Mouse (Mus musculus) kidney, embryonic 14.5 days (tissue): ENCODE measurements at regions not wholly inside any gene's neighbourhood (a gene's known extent, or its start where the extent isn't known, plus 50 kb on each side); places are given as distances from the start of the nearest gene placed in this dataset.

Source experiments
- ATAC-seq: fragments of 200-750 bp; cut with Nextera tagmentation; 2 replicates; pipeline ENCODE4 v1.8.0; 2017; ENCODE audit warnings: moderate number of reproducible peaks, mild to moderate bottlenecking, moderate TSS enrichment, moderate library complexity; ENCODE audit not compliant: low FRiP score, low TSS enrichment
- H3K27ac ChIP-seq: fragments of 300-500 bp; sonication (generic); 2 replicates; pipeline ENCODE4 v1.5.1; 2014; ENCODE audit warnings: low read depth, mild to moderate bottlenecking, low read length, moderate library complexity, mixed read lengths
- H3K27me3 ChIP-seq: fragments of 300-500 bp; sonication (generic); 2 replicates; pipeline ENCODE4 v1.6.1; 2014; ENCODE audit warnings: mild to moderate bottlenecking, low read length; ENCODE audit not compliant: control insufficient read depth, insufficient read depth
- H3K36me3 ChIP-seq: fragments of 300-500 bp; sonication (generic); 2 replicates; pipeline ENCODE4 v1.6.1; 2014; ENCODE audit warnings: low read length, mixed read lengths; ENCODE audit not compliant: control insufficient read depth, insufficient read depth
- H3K4me1 ChIP-seq: fragments of 300-500 bp; sonication (generic); 2 replicates; pipeline ENCODE4 v1.6.1; 2014; ENCODE audit warnings: low read length, mixed read lengths; ENCODE audit not compliant: control insufficient read depth, insufficient read depth
- H3K4me2 ChIP-seq: fragments of 300-500 bp; sonication (generic); replicated peaks from 2 replicates; pipeline ENCODE4 v1.6.1; 2014; ENCODE audit warnings: low read depth, mild to moderate bottlenecking, low read length
- H3K4me3 ChIP-seq: fragments of 300-500 bp; sonication (generic); 2 replicates; pipeline ENCODE4 v1.5.1; 2014; ENCODE audit warnings: mild to moderate bottlenecking, low read length
- H3K9ac ChIP-seq: fragments of 300-500 bp; sonication (generic); 2 replicates; pipeline ENCODE4 v1.6.1; 2014; ENCODE audit warnings: low read depth, mild to moderate bottlenecking, low read length, moderate library complexity
- H3K9me3 ChIP-seq: fragments of 300-500 bp; sonication (generic); 2 replicates; pipeline ENCODE4 v1.6.1; 2016; ENCODE audit warnings: low read length; ENCODE audit not compliant: control insufficient read depth
- WGBS: fragments of 180-500 bp; shearing (Covaris S2); extraction: QIAGEN DNeasy Blood & Tissue Kit; methylation state at CpG from one replicate; pipeline ENCODE4 v1.1.7; 2014; 5-methylcytosine and 5-hydroxymethylcytosine counted together

DNA sequence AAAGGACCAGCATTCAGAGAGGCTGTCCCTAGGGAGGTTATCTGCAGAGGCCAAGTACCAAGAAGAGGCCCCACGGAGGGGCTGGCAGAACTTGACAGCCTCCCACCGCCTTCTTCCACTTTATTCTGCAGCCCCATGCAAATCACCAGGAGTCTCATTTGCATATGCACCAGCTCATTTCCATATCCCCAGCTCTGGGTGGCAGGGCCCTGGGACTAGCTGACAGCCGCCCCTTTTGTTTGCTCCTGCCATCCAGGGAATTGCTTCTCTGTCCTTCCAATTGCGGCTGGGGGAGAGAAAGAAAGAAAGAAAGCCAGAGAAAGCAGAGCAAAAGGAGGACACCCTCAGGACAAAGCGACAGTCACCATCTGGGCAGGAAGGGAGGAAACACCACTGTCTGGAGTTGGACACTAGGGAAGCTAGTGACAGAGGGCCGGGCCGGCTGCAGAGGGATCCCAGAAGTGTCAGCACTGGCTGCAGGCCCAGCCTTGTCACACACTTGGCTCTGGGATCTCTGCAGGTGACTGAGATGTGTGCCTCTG, 102.4 kb downstream of the Mn1 start:
- 21% methylated on average over 7 of the region's 7 CpGs for WGBS
- H3K4me3 ChIP-seq: no peak overlapping the region
- no peak for ATAC-seq

GRCm38 (mm10) chr5:111521866-111522265, 104.7 kb downstream of the Mn1 start:
- Histone ChIP-seq H3K4me1 (no peaks in the 10 kb centered on the region; the same call in 1 of the 2 replicates), H3K9me3 (no peaks in the 10 kb centered on the region), H3K27ac (no peak overlapping the region), H3K9ac (no peak overlapping the region), H3K36me3 (no peaks in the 10 kb centered on the region), H3K4me2 (no peak overlapping the region), H3K4me3 (no peak overlapping the region), H3K27me3 (peaks cover 3% of the 10 kb centered on the region)
- 89% methylated on average over 2 of the region's 2 CpGs for WGBS
- no peak for ATAC-seq

More for the DNA sequence above, 102.4 kb downstream of the Mn1 start:
- Histone ChIP-seq H3K27ac (no peak overlapping the region), H3K9me3 (no peaks in the 10 kb centered on the region), H3K36me3 (no peaks in the 10 kb centered on the region), H3K9ac (no peak overlapping the region), H3K4me2 (no peak overlapping the region), H3K27me3 (no peaks in the 10 kb centered on the region), H3K4me1 (no peaks in the 10 kb centered on the region; the same call in 1 of the 2 replicates)

- Histone ChIP-seq H3K27me3 (peaks cover 7% of the 10 kb centered on the region), H3K27ac (no peak overlapping the region), H3K4me3 (no peak overlapping the region), H3K36me3 (no peaks in the 10 kb centered on the region), H3K4me1 (no peaks in the 10 kb centered on the region; the same call in 1 of the 2 replicates), H3K9ac (no peak overlapping the region), H3K4me2 (no peak overlapping the region), H3K9me3 (no peaks in the 10 kb centered on the region)
- WGBS: 27% methylated on average over 7 of the region's 7 CpGs
- peak; percentile 36; the same call in 1 of the 2 replicates for ATAC-seq
These were observed 105.4 kb downstream of the Mn1 start for GRCm38 (mm10) chr5:111522586-111522985.

DNA sequence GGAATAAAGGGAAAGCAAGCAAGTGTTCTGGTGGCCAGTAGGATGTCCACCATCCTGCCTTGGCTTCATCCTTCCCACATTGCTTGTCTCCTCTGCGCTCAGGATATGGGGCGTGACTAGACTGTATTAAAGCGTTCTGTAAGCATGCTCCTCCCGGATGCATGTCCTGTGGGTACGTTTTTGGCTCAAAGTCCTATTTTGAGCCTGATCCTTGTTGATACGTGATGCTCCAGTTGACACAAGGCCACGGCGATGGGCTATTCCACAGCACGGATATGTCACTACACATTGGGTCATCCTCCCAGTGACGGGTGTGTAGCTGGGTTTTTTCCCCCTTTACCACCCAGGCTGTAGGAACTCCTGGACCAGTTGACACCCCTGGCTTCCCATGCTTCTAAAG, 110.6 kb downstream of the Mn1 start:
- H3K9me3 ChIP-seq: no peaks in the 10 kb centered on the region
- no peaks in the 10 kb centered on the region for H3K36me3 ChIP-seq
- H3K27ac ChIP-seq: no peak overlapping the region
- no peak overlapping the region for H3K4me3 ChIP-seq
- WGBS: 86% methylated on average over 10 of the region's 10 CpGs
- ATAC-seq: no peak
- no peak overlapping the region for H3K4me2 ChIP-seq
- peaks cover 31% of the 10 kb centered on the region for H3K4me1 ChIP-seq
- H3K27me3 ChIP-seq: peaks cover 21% of the 10 kb centered on the region
- H3K9ac ChIP-seq: no peak overlapping the region

DNA sequence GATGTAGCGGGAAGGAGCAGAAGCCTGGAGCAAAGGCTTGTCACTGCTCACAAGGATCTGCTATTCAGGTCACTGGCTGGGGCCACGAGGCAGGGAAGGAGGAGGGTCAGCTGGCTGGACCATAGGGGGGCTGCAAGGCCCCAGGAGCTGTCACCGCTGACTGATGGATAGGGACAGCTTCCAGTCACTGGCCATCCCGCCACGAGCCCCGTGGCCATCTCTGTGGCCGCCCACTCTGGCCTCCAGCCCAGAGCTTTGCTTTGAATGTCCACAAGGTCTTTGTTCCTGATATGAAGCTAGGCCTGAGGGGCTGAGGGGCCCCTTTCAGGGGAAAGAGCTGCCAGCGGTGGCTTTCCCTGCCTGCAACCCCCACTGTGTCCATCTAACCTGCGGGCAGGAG, 111.9 kb downstream of the Mn1 start:
- H3K27me3 ChIP-seq: peaks cover 32% of the 10 kb centered on the region
- WGBS: 19% methylated on average over 9 of the region's 9 CpGs
- H3K4me2 ChIP-seq: 0 out of 2 replicates have a peak overlapping the region, but pooled peaks have one; percentile 4
- no peaks in the 10 kb centered on the region for H3K9me3 ChIP-seq
- H3K4me1 ChIP-seq: peaks cover 31% of the 10 kb centered on the region
- no peak; the same call in 1 of the 2 replicates for ATAC-seq
- H3K4me3 ChIP-seq: no peak overlapping the region
- no peaks in the 10 kb centered on the region for H3K36me3 ChIP-seq
- H3K9ac ChIP-seq: no peak overlapping the region
- no peak overlapping the region for H3K27ac ChIP-seq

DNA sequence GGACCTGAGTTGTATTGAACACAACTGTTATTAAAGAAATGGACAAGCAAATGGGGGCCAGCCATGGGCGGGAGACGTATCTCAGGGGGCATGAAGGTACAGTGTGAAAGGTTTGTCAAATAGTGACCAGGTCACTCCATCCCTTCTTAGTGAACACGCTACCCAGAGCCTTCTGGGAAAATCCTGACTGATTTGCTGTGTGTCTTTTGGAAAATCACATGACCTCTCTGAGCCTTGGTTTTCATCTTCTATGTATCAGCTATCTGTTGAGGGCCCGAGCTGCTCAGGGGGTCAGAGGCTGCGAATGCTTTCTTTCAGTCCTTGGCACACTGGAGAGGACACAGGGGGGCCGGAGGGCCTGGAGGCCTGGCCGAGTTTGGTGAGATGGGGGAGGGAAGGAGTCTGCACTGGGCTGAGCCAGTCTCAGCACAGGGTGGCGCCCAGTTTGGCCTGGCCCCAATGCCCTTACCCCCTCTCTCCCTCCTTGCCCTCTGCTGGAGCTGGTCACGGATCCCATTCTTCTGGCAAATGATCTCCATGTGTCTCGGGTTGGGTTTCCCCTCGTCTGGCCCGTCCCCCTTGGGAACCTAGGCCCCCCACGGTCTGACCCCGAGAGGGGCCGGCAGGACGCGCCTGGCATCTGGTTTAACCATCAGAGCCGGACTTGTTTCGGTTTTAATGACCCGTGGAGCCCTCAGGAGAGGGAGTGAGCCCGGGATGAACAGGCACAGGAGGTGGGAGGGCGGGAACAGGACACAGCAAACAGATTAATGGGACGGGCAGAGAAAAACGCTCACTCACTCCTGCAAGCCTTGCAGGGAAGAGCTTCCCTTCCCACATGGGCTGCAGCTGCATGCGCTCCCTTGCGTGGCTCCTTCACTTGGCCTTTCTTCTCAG, 113.7 kb downstream of the Mn1 start:
- Histone ChIP-seq H3K27me3 (peaks cover 39% of the 10 kb centered on the region), H3K4me2 (peak overlapping the region; percentile 25), H3K36me3 (no peaks in the 10 kb centered on the region), H3K9ac (peak overlapping the region; percentile 2; the same call in 1 of the 2 replicates), H3K27ac (0 out of 2 replicates have a peak overlapping the region, but pooled peaks have one; percentile 3), H3K4me1 (peaks cover 36% of the 10 kb centered on the region), H3K9me3 (no peaks in the 10 kb centered on the region), H3K4me3 (no peak overlapping the region)
- ATAC-seq: peak; percentile 81
- 17% methylated on average over 25 of the region's 26 CpGs for WGBS

DNA sequence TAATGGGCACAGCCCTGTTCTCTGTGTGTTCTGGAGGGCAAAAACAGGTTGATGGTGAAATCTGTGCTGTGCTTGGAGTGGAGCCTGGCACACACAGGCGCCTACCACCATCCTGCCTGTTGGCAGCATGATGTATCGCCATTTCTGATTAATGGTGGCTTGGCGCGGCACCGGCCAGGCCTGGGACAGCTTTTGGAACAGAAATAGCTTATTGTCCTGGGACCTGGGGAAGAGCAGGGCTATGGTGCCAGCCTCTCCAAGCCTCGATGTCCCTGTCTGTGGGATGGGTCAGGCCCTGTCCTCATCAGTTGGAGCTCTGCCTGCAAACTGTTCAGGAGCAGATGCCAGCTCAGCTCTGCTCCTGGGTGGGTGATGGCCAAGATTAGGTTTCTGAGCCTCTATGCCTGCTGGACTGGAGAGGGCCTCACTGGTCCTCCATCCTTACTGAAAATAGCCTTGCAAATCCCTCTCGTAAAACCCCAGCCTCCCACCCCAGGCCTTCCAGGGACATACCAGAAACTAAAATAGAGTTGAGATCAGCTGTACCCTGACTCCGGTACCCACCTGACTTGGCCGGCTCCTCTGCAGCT, 115.4 kb downstream of the Mn1 start:
- Histone ChIP-seq H3K9ac (no peak overlapping the region), H3K9me3 (no peaks in the 10 kb centered on the region), H3K36me3 (no peaks in the 10 kb centered on the region), H3K4me1 (peaks cover 40% of the 10 kb centered on the region), H3K4me2 (no peak overlapping the region), H3K27me3 (peaks cover 48% of the 10 kb centered on the region), H3K4me3 (no peak overlapping the region), H3K27ac (no peak overlapping the region)
- 81% methylated on average over 9 of the region's 9 CpGs for WGBS
- no peak for ATAC-seq

GRCm38 (mm10) chr5:111535978-111536377, 118.8 kb downstream of the Mn1 start:
- H3K36me3 ChIP-seq: no peaks in the 10 kb centered on the region
- H3K9me3 ChIP-seq: no peaks in the 10 kb centered on the region
- H3K9ac ChIP-seq: no peak overlapping the region
- H3K4me2 ChIP-seq: no peak overlapping the region
- 2% methylated on average over 13 of the region's 13 CpGs for WGBS
- no peak overlapping the region for H3K27ac ChIP-seq
- no peak overlapping the region for H3K4me3 ChIP-seq
- ATAC-seq: peak; percentile 67
- peaks cover 53% of the 10 kb centered on the region for H3K27me3 ChIP-seq
- H3K4me1 ChIP-seq: peaks cover 21% of the 10 kb centered on the region
